Mouse (Mus musculus): Measurements from ENCODE around the gene Plac1. TPM values are rescaled to one million over a fixed set of nuclear protein-coding genes. Genes with fewer than 3 reads are reported as not detected.
A peak's percentile ranks its signal among the peaks of the same experiment; 100 is the strongest.

Plac1 gene
- total and polyA plus RNA-seq, 2 experiments from 2014 or later: 1.9 TPM; not detected in 1

DNA sequence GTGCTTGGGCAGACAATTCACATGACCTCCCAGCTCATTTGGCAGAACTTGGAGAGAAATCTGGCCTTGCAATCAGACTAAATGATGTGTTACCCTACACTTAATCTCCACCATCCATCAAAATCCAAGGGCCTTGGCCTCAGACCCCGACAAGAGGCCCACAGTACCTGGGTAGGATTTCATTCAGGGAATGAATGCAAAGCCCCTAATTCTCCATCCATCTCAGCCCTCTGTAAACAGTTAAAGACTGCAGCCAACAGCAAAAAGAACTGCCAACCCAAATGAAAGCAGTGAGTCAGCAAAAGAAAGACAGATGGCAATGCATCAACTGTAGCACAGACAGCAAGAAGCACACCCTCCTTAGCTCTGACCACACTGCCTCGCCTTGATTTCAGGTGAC lies 110.4 kb downstream of the Plac1 start:
- Histone ChIP-seq H3K9ac (replicated peaks; ENCODE audit: low read depth, low read length) (no peak overlapping the region), H3K4me1 (ENCODE audit: control insufficient read depth, insufficient read depth) (no peaks in the 10 kb centered on the region), H3K27ac (ENCODE audit: low read depth) (no peak overlapping the region), H3K9me3 (replicated peaks; ENCODE audit: control insufficient read depth, low read length) (no peaks in the 10 kb centered on the region), H3K4me3 (ENCODE audit: low read depth, low read length) (no peak overlapping the region), H3K36me3 (replicated peaks; ENCODE audit: control insufficient read depth, insufficient read depth, low read length) (no peaks in the 10 kb centered on the region), H3K27me3 (ENCODE audit: control insufficient read depth, insufficient read depth, low read length) (no peaks in the 10 kb centered on the region), H3K4me2 (ENCODE audit: low read depth, low read length) (no peak overlapping the region)
- TF ChIP-seq EP300 (IDR thresholded peaks at IDR 0.05; ENCODE audit: low read depth): no peak
- no peak for TF ChIP-seq CTCF (IDR thresholded peaks at IDR 0.05; ENCODE audit: low read depth)
- no peak for ATAC-seq (ENCODE audit: insufficient read depth, low read depth)
- DNase-seq (ENCODE audit: low spot score): no peak
- WGBS: 60% methylated on average over 2 of the region's 2 CpGs

DNA sequence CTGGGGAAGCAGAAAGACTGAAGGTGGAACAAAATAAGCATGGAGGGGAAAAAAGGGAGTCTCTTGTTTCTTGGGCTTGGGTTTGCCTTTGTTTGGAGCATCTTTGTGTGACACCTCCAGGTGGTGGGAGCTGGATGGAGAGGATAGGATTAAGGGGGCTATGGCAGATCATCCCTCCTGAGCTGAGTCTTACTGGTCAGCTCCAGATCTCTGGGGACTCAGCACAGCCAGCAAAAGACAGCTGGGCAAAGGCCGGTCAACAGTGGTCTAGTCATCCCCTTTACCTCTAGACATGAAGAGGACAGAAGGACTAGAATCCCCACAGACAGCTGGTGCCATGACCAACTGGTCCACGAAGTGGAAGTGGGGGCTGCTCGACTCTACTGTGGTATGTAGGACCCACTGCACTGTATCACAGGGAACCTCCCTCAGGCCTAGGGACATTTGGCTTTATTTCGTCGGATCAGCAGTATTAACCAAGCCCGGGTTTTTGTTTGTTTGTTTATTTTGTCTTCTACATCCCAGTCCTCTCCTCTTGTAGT lies 113.3 kb downstream of the Plac1 start:
- no peaks in the 10 kb centered on the region for H3K4me1 ChIP-seq (ENCODE audit: control insufficient read depth, insufficient read depth)
- DNase-seq (ENCODE audit: low spot score): no peak
- no peak overlapping the region for H3K9ac ChIP-seq (replicated peaks; ENCODE audit: low read depth, low read length)
- no peak overlapping the region for H3K4me3 ChIP-seq (ENCODE audit: low read depth, low read length)
- 73% methylated on average over 6 of the region's 6 CpGs for WGBS
- H3K9me3 ChIP-seq (replicated peaks; ENCODE audit: control insufficient read depth, low read length): no peaks in the 10 kb centered on the region
- no peak overlapping the region for H3K27ac ChIP-seq (ENCODE audit: low read depth)
- no peaks in the 10 kb centered on the region for H3K36me3 ChIP-seq (replicated peaks; ENCODE audit: control insufficient read depth, insufficient read depth, low read length)
- no peaks in the 10 kb centered on the region for H3K27me3 ChIP-seq (ENCODE audit: control insufficient read depth, insufficient read depth, low read length)
- TF ChIP-seq EP300 (IDR thresholded peaks at IDR 0.05; ENCODE audit: low read depth) (no peak), CTCF (IDR thresholded peaks at IDR 0.05; ENCODE audit: low read depth) (no peak)
- ATAC-seq (ENCODE audit: insufficient read depth, low read depth): no peak
- H3K4me2 ChIP-seq (ENCODE audit: low read depth, low read length): no peak overlapping the region

- H3K4me2 ChIP-seq (ENCODE audit: low read depth, low read length): no peak overlapping the region
- H3K36me3 ChIP-seq (replicated peaks; ENCODE audit: control insufficient read depth, insufficient read depth, low read length): no peaks in the 10 kb centered on the region
- DNase-seq (ENCODE audit: low spot score): no peak
- no peaks in the 10 kb centered on the region for H3K4me1 ChIP-seq (ENCODE audit: control insufficient read depth, insufficient read depth)
- no peaks in the 10 kb centered on the region for H3K27me3 ChIP-seq (ENCODE audit: control insufficient read depth, insufficient read depth, low read length)
- H3K27ac ChIP-seq (ENCODE audit: low read depth): no peak overlapping the region
- no peak for TF ChIP-seq EP300 (IDR thresholded peaks at IDR 0.05; ENCODE audit: low read depth)
- no peak for TF ChIP-seq CTCF (IDR thresholded peaks at IDR 0.05; ENCODE audit: low read depth)
- H3K9ac ChIP-seq (replicated peaks; ENCODE audit: low read depth, low read length): no peak overlapping the region
- H3K9me3 ChIP-seq (replicated peaks; ENCODE audit: control insufficient read depth, low read length): no peaks in the 10 kb centered on the region
- 42% methylated on average over 3 of the region's 3 CpGs for WGBS
- ATAC-seq (ENCODE audit: insufficient read depth, low read depth): no peak
- H3K4me3 ChIP-seq (ENCODE audit: low read depth, low read length): no peak overlapping the region
Observed at GRCm38 (mm10) chrX:53125838-53126467, 114.0 kb downstream of the Plac1 start.

GRCm38 (mm10) chrX:53123562-53123961 lies 116.3 kb downstream of the Plac1 start:
- no peaks in the 10 kb centered on the region for H3K27me3 ChIP-seq (ENCODE audit: control insufficient read depth, insufficient read depth, low read length)
- no peak overlapping the region for H3K27ac ChIP-seq (ENCODE audit: low read depth)
- TF ChIP-seq EP300 (IDR thresholded peaks at IDR 0.05; ENCODE audit: low read depth): no peak
- no peak for TF ChIP-seq CTCF (IDR thresholded peaks at IDR 0.05; ENCODE audit: low read depth)
- H3K4me2 ChIP-seq (ENCODE audit: low read depth, low read length): no peak overlapping the region
- no peak for ATAC-seq (ENCODE audit: insufficient read depth, low read depth)
- H3K4me1 ChIP-seq (ENCODE audit: control insufficient read depth, insufficient read depth): no peaks in the 10 kb centered on the region
- no peak for DNase-seq (ENCODE audit: low spot score)
- H3K36me3 ChIP-seq (replicated peaks; ENCODE audit: control insufficient read depth, insufficient read depth, low read length): no peaks in the 10 kb centered on the region
- 58% methylated on average over 1 of the region's 1 CpGs for WGBS
- H3K9me3 ChIP-seq (replicated peaks; ENCODE audit: control insufficient read depth, low read length): no peaks in the 10 kb centered on the region
- H3K9ac ChIP-seq (replicated peaks; ENCODE audit: low read depth, low read length): no peak overlapping the region
- no peak overlapping the region for H3K4me3 ChIP-seq (ENCODE audit: low read depth, low read length)

- H3K27ac ChIP-seq (ENCODE audit: low read depth): peak overlapping the region; percentile 34; the same call in 1 of the 2 replicates
Observed at GRCm38 (mm10) chrX:53118631-53119030, 121.3 kb downstream of the Plac1 start.

DNA sequence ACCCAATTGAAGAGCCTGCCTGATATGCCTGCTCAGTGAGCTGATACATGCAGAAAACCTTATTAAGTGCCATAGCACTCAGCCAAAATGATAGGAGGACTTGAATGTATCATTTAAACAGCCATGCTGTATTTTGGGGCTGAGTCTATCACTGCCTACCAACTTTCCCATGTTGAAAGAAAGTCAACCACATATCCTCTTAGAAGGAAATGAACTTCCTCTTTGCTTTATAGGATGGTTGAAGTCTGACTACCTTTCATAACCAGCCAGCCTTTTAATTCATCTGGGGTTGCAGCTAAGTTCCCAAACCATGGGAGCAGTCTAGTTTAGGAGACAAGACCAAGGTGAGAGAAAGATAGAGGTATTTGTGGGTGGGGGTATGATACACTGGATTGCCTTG lies 121.9 kb downstream of the Plac1 start:
- Histone ChIP-seq H3K27ac (ENCODE audit: low read depth) (no peak overlapping the region), H3K36me3 (replicated peaks; ENCODE audit: control insufficient read depth, insufficient read depth, low read length) (no peaks in the 10 kb centered on the region)
- ATAC-seq (ENCODE audit: insufficient read depth, low read depth): no peak

More at GRCm38 (mm10) chrX:53118631-53119030, 121.3 kb downstream of the Plac1 start:
- Histone ChIP-seq H3K9ac (replicated peaks; ENCODE audit: low read depth, low read length) (no peak overlapping the region), H3K9me3 (replicated peaks; ENCODE audit: control insufficient read depth, low read length) (no peaks in the 10 kb centered on the region), H3K36me3 (replicated peaks; ENCODE audit: control insufficient read depth, insufficient read depth, low read length) (no peaks in the 10 kb centered on the region), H3K4me3 (ENCODE audit: low read depth, low read length) (no peak overlapping the region), H3K27me3 (ENCODE audit: control insufficient read depth, insufficient read depth, low read length) (no peaks in the 10 kb centered on the region), H3K4me2 (ENCODE audit: low read depth, low read length) (no peak overlapping the region), H3K4me1 (ENCODE audit: control insufficient read depth, insufficient read depth) (no peaks in the 10 kb centered on the region)
- no peak for TF ChIP-seq CTCF (IDR thresholded peaks at IDR 0.05; ENCODE audit: low read depth)
- no peak for TF ChIP-seq EP300 (IDR thresholded peaks at IDR 0.05; ENCODE audit: low read depth)
- ATAC-seq (ENCODE audit: insufficient read depth, low read depth) (no peak), DNase-seq (ENCODE audit: low spot score) (no peak)
- 46% methylated on average over 6 of the region's 6 CpGs for WGBS

More for the DNA sequence above, 121.9 kb downstream of the Plac1 start:
- H3K4me2 ChIP-seq (ENCODE audit: low read depth, low read length): no peak overlapping the region
- no peak overlapping the region for H3K4me3 ChIP-seq (ENCODE audit: low read depth, low read length)
- H3K4me1 ChIP-seq (ENCODE audit: control insufficient read depth, insufficient read depth): peaks cover 2% of the 10 kb centered on the region; the same call in 1 of the 2 replicates
- DNase-seq (ENCODE audit: low spot score): no peak
- TF ChIP-seq CTCF (IDR thresholded peaks at IDR 0.05; ENCODE audit: low read depth) (no peak), EP300 (IDR thresholded peaks at IDR 0.05; ENCODE audit: low read depth) (no peak)
- no peaks in the 10 kb centered on the region for H3K27me3 ChIP-seq (ENCODE audit: control insufficient read depth, insufficient read depth, low read length)
- no peaks in the 10 kb centered on the region for H3K9me3 ChIP-seq (replicated peaks; ENCODE audit: control insufficient read depth, low read length)
- H3K9ac ChIP-seq (replicated peaks; ENCODE audit: low read depth, low read length): no peak overlapping the region

Data from heart, postnatal 0 days (tissue).